Mouse (Mus musculus) frontal cortex, adult 2 months (tissue): ENCODE results near the gene Hhipl1. TPM values are rescaled to one million over a fixed set of nuclear protein-coding genes. Genes with fewer than 3 reads are reported as not detected.

Experiments used
- DNase-seq, 2 experiments: peaks; one replicate each; pipeline ENCODE4 v3.0.0; 2022; ENCODE audit warnings: low spot score in 1 of 2; ENCODE audit errors: extremely low spot score in 1 of 2
- polyA plus RNA-seq: library from polyadenylated mRNA; depleted of rRNA; stranded (reverse); fragments of >200 nt; gene quantifications from 2 replicates; pipeline ENCODE4 v1.2.3, GENCODE M21; 2012

Hhipl1 gene
- polyA plus RNA-seq, 1 experiment: 10.6 TPM

DNA sequence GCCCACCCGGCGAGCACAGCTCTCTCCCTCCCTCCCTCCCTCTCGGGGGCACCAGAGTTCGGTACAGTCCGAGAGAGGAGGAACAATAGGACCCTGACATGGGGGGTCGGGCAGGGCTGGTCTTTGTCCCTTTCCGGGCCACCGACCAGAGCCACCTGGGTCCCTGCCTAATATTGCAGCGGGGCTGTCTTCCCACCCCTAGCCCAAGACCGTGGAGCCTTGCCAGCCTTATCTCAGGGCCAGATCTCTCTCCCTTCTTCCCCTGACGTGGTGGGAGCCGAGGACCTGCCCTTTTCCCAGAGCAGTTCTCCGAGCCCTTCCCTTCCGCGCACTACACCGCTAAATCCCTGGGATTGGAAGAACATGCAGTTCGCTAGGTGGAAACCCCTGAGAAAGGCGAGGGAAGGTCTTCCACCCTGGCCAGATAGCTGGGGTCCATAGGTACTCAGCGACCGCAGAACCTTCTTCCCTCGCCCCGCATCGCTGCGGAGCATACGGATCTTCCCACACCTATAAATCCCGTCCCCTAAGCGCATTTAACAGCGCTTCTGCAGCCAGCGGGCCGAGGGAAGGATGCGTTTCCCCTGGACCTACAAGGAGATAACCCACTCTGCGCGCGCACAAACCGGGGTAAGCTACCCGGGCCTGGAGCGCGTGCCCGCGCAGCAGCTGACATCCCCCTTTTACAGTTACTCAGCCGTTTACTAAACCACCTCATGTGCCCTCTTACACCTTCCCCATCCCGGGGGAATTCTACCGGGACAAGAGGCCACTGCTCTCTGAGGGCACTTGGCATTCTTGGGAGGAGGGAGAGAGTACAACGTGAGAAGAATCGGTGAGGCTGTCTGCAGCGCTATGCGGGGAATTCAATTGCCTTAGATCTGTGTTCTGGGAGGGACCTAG, 29.9 kb upstream of the Hhipl1 start:
- DNase-seq: peak in 1 of 2 experiments; percentile 67

- DNase-seq: no peak
Observed at GRCm38 (mm10) chr12:108277341-108277841, 28.7 kb upstream of the Hhipl1 start.

GRCm38 (mm10) chr12:108278221-108278918, 27.7 kb upstream of the Hhipl1 start:
- no peak for DNase-seq

DNA sequence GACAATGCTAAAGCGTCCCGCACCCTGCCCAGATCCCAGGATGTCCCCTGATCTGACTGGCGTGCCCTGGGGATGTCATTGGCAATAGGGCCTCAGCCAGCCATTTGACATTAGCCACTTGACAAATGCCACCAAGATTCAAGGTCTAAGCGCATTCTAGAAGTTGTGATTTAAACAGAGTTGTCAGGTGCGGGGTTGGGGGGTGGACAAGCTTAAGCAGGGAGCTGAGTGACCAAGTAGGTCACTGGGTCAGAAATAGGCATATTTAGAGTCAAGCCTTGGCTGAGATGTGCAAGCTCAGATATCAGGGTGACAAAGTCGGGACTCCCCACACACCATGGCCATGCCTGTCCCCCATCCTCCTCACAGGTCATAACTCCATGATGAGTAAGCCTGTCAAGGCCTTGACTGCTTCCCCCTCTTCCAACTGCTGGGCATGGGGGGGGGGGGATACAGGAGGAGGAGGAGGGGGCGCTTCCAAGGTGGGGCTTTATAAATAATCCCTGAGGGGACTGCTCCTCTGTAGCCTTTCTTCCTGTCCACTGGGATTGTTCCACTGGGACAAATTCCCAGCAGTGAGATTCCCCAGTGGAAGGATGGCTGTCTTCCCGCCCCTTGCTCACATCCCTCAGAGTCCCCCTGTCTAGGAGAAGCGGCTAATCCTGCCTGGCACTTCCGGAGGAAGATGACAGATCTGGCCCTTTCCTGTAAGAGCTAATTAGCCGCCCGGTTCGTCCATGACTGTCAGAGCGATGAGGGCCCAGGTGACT, 21.4 kb upstream of the Hhipl1 start:
- DNase-seq: no peak

DNA sequence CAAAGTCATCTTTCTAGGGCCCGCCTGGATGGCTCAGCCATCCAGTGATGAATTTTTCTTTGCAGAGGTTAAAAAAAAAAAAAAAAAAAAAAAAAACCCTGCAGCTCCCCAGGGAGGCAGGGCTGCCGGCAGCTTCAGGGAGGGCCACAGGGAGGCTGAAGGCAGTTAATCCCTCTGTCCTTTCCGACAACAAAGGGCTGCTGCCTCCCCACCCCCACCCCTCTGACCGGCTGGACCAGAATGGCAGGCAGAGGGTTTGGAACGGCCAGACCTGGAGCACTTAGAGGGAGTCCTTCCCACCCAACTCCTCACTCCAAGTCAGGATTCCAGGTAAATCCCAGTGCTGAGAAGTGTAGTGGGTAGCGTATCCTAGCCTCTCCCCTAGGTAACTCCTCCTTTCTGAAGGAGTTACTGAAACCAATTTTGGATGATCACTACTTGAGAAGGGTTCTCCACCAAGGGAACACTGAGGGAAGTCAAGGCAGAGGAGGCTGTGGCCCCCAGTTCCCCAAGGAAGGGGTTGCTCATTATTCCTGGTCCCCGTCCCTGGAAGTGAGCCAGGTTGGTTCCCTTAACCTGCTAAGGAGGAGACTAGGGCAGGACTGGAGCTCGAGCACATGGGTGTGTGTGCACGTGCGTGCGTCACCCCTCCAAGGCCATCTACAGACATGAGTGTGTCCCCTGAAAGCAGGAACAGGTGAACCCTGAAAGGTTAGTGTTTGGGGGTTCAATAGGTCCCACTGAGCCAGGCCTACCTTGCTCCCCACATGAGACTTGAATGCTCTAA, 20.7 kb upstream of the Hhipl1 start:
- DNase-seq: no peak

- no peak for DNase-seq
Observed at GRCm38 (mm10) chr12:108286381-108286780, 19.7 kb upstream of the Hhipl1 start.

GRCm38 (mm10) chr12:108287011-108287410, 19.1 kb upstream of the Hhipl1 start:
- DNase-seq: no peak

- no peak for DNase-seq
Observed at GRCm38 (mm10) chr12:108288127-108288880, 17.8 kb upstream of the Hhipl1 start.

DNA sequence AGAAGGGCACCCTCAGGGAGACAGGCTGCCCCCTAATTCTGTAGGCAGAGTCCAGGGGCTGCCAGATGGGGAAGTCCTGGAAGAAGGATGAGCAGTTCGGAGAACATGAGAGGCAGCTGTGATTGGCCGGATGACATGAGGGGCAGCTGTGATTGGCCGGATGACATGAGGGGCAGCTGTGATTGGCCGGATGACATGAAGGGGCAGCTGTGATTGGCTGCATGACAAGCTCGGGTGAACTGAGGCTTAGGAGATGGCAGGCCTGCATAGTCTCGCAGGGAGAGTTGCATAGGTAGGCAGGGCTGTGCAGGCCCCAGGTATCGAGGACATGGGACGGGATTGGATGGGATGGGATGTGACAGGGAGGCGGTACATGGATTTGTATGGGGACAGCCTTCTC, 13.7 kb upstream of the Hhipl1 start:
- no peak for DNase-seq

- peak; percentile 59 to 86 for DNase-seq
Observed at GRCm38 (mm10) chr12:108292957-108293356, 13.1 kb upstream of the Hhipl1 start.

DNA sequence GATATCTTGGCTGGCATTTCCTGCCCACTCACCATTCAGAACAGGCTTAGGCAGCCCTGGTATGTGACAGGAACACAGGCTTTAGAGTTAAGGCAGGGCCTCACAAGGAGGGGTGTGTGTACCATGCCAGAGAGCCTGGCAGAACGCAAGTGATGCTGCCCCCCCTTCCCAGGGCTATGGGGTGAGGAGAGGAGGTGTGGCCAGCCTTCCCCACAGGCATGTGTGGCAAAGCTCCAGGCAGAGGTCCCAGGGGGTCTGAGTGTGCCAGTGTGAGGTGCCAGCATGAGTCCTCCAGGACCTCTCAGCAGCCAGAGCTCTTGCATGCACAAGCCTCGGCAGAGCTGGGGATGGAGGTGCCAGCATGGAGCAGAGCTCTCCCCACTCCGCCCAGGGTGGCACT, 11.4 kb upstream of the Hhipl1 start:
- no peak for DNase-seq

GRCm38 (mm10) chr12:108297033-108297432, 9.0 kb upstream of the Hhipl1 start:
- no peak for DNase-seq

GRCm38 (mm10) chr12:108301006-108301405, 5.1 kb upstream of the Hhipl1 start:
- DNase-seq: no peak

GRCm38 (mm10) chr12:108303778-108304365, 2.2 kb upstream of the Hhipl1 start:
- DNase-seq: no peak

DNA sequence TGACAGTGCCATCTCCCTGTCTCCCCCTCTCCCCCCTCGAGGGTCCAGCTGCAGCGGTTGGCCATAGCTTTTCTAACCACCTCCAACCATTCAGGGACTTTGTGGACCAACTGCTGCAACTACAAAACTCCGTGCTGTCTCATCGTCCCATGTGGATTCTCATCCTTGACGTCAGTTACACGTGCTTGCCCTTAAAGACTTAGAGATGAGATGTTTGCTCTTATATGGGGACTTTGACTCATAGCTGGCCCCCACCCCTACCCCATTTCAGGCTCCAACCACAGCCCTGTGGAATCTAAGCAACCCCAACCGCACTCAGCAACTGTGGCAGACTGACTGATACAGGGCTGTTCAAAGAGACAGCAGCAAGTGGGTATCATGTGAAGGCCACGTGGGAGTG, 898 bp upstream of the Hhipl1 start:
- no peak for DNase-seq

DNA sequence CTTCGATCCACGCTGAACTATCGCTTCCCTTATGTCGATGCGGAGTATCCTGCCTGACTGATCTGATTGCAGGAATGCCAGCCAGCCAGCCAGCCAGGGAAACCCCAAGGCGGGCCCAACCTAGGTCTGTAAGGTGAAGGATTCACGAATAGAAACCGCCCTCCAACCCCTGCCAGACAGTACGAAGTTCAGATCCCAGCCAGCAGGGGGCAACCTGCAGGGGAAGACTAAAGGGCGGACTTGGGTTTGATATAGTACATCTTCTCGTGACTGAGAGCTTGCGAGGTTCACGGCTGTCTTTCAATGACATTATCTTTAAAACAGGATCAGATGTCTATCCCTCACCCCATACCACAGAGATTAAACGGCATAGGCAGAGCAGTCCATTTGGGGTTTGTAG, 1.5 kb downstream of the Hhipl1 start:
- peak in 1 of 2 experiments; percentile 71 for DNase-seq

DNA sequence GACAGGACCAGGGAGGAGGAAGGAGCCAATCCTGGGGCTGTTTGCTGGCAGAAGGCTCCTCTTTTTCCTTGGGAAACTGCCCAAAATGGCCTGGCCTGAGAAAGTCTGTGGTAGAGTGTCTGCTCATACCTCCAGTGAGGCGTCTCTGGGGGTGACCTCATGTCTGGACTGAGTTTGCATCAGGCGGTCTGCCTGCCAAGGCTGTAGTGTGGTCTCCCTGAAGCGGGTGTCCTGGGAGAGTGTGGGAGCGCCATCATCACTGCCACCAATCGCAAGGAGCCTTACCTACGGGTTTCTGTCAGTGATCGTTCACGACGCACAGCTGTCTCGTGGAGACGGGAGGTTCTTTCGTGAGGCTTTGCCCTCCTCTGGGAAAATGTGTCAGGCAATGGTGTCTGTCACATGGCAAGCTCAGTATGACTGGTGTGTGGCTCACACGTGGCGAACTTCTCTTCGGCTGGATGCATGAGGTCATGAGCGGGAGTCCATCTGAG, 2.3 kb downstream of the Hhipl1 start:
- no peak for DNase-seq

DNA sequence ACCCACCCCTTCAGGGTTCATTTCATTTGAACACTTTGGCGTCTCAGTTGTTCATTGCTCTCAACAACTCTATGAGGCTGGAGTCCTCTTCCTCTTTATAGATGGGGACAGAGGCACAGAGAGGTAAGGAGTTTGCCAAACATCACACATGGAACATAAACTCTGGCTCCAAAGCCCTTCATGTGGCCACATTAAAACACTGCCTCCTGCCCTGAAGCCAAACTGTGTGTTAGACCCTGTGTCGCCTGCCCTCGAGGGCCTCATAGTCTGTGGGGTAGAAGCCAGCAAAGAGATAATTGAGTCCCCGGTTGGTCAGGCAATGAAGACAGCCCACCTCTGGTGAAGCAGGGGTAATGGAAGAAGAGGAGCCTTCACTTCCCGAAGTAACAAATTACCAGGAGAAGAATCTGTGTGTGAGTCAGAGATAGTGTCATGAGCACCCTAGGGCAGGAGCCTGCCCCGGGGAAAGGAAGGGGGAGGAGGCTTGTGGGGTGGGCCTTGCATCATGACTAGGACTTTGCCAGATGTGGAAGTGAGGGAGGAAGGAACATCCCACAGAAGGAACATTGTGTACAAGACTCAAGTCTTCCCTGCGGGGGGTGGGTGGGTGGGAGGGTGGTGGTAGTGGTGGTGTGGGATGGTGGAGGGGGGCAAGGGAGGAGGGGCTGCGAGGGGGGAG, 3.2 kb downstream of the Hhipl1 start:
- DNase-seq: no peak
